Mouse (Mus musculus) forebrain, embryonic 14.5 days (tissue): ENCODE results near the gene Mgat3. TPM values are rescaled to one million over a fixed set of nuclear protein-coding genes. Genes with fewer than 3 reads are reported as not detected.

Experiments
- ATAC-seq: fragments of 200-750 bp; cut with Nextera tagmentation; 2 replicates; pipeline ENCODE4 v1.8.0; 2017; ENCODE audit warnings: mild to moderate bottlenecking, moderate library complexity
- DNase-seq: peaks from one replicate; pipeline ENCODE4 v3.0.0-alpha.2; 2015; ENCODE audit warnings: low spot score
- H3K27ac ChIP-seq: fragments of 300-500 bp; sonication (generic); 2 replicates; pipeline ENCODE4 v1.5.1; 2014; ENCODE audit warnings: low read depth, mild to moderate bottlenecking, control low read depth, low read length, moderate library complexity
- H3K27me3 ChIP-seq: fragments of 300-500 bp; sonication (generic); replicated peaks from 2 replicates; pipeline ENCODE4 v1.6.1; 2014; ENCODE audit warnings: low read length, control low read depth, mixed read lengths; ENCODE audit not compliant: control insufficient read depth, insufficient read depth
- H3K36me3 ChIP-seq: fragments of 300-500 bp; sonication (generic); 2 replicates; pipeline ENCODE4 v1.6.1; 2014; ENCODE audit warnings: low read length, control low read depth; ENCODE audit not compliant: control insufficient read depth, insufficient read depth
- H3K4me1 ChIP-seq: fragments of 300-500 bp; sonication (generic); 2 replicates; pipeline ENCODE4 v1.6.1; 2014; ENCODE audit warnings: antibody characterized with exemption, low read length, control low read depth; ENCODE audit not compliant: control insufficient read depth, insufficient read depth
- H3K4me2 ChIP-seq: fragments of 300-500 bp; sonication (generic); 2 replicates; pipeline ENCODE4 v1.6.1; 2014; ENCODE audit warnings: mild to moderate bottlenecking, control low read depth, low read length
- H3K4me3 ChIP-seq: fragments of 300-500 bp; sonication (generic); 2 replicates; pipeline ENCODE4 v1.5.1; 2014; ENCODE audit warnings: low read depth, low read length, control low read depth
- H3K9ac ChIP-seq: fragments of 300-500 bp; sonication (generic); 2 replicates; pipeline ENCODE4 v1.6.1; 2014; ENCODE audit warnings: mild to moderate bottlenecking, low read length, control low read depth, moderate library complexity
- H3K9me3 ChIP-seq: fragments of 300-500 bp; sonication (generic); replicated peaks from 2 replicates; pipeline ENCODE4 v1.6.1; 2016; ENCODE audit warnings: low read length, control low read depth, mixed read lengths; ENCODE audit not compliant: control insufficient read depth
- WGBS: fragments of 180-500 bp; shearing (Covaris S2); extraction: QIAGEN DNeasy Blood & Tissue Kit; methylation state at CpG from one replicate; pipeline ENCODE4 v1.1.7; 2014; 5-methylcytosine and 5-hydroxymethylcytosine counted together
- polyA plus RNA-seq: library from polyadenylated mRNA; unstranded; fragments of >200 nt; fragmentation: Nextera tagmentation; extraction: Ambion mirVana; gene quantifications from 2 replicates; pipeline ENCODE4 v1.2.1, GENCODE M21; 2014

The Mgat3 gene
- polyA plus RNA-seq, 1 experiment from 2014 or later, result 11.7 TPM

DNA sequence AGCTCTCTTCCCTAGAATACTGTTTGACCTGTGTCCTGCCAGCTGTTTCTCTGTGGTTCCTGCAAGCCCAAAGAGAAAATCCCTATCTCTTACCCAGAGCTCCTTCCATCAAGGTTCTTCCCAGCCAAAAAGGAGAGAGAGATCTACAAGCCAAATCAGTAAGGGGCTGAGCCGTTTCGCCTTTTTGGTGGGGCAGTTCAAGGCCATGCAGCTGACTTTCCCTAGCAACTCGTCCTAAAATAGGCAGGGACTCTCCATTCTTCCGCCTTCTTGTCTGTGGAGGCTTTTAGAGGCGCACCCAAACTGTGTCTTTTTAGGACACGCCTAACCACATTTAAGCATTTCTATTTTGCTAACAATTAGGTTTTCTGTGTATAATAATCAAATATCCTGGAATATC is 29.8 kb upstream of the Mgat3 start:
- 89% methylated on average over 6 of the region's 6 CpGs for WGBS
- Histone ChIP-seq H3K27me3 (no peaks in the 10 kb centered on the region), H3K4me1 (no peaks in the 10 kb centered on the region), H3K9ac (no peak overlapping the region), H3K36me3 (peaks cover 36% of the 10 kb centered on the region), H3K4me3 (no peak overlapping the region), H3K27ac (no peak overlapping the region), H3K9me3 (0 out of 2 replicates have a peak, but pooled peaks cover 3% of the 10 kb centered on the region), H3K4me2 (no peak overlapping the region)
- DNase-seq (no peak), ATAC-seq (no peak)

DNA sequence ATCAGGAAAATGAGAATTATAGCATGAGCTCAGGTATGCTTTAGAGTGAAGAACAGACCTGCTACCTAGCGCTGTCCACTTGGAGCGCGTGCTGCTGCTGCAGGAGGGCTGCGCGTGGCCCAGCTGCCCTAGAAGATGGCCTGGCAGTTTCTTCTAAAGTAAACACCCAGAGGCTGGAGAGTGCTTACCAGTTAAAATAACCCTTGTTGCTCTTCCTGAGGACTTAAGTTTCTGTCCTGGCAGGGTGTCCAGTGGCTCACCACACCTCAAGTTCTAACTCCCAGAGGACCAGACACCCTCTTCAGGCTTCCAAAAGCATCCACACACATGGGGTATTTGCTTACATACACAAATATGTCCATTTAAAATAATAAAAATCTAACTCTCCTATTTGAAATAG is 28.1 kb upstream of the Mgat3 start:
- H3K4me1 ChIP-seq, result no peaks in the 10 kb centered on the region
- H3K27ac ChIP-seq, result no peak overlapping the region
- 0 out of 2 replicates have a peak, but pooled peaks cover 3% of the 10 kb centered on the region for H3K9me3 ChIP-seq
- WGBS, result 97% methylated on average over 5 of the region's 5 CpGs
- no peak overlapping the region for H3K4me3 ChIP-seq
- H3K36me3 ChIP-seq, result peaks cover 51% of the 10 kb centered on the region
- H3K4me2 ChIP-seq, result no peak overlapping the region
- DNase-seq (no peak), ATAC-seq (no peak)
- no peak overlapping the region for H3K9ac ChIP-seq
- no peaks in the 10 kb centered on the region for H3K27me3 ChIP-seq

DNA sequence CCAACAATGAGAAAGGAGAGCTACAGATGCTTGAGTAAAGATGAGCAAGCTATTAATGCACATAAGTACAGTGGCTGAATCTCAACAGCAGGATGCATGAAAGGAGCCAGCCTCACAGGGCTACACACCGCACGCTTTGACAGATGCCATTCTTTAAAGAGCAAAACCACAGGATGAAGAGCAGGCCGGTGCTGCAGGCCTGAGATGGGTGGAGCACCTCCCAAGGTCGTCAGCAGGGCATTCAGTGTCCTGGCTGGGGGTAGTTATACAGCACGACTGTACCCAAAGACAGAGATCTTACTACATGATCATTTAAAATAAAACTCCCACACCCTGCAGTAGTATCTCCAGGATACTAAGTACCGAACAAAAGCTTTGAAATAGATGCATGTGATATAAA is 27.4 kb upstream of the Mgat3 start:
- no peak overlapping the region for H3K9ac ChIP-seq
- 76% methylated on average over 6 of the region's 6 CpGs for WGBS
- peaks cover 52% of the 10 kb centered on the region for H3K36me3 ChIP-seq
- no peak overlapping the region for H3K4me2 ChIP-seq
- no peaks in the 10 kb centered on the region for H3K27me3 ChIP-seq
- ATAC-seq (no peak), DNase-seq (no peak)
- no peak overlapping the region for H3K4me3 ChIP-seq
- 0 out of 2 replicates have a peak, but pooled peaks cover 3% of the 10 kb centered on the region for H3K9me3 ChIP-seq
- no peak overlapping the region for H3K27ac ChIP-seq
- no peaks in the 10 kb centered on the region for H3K4me1 ChIP-seq

DNA sequence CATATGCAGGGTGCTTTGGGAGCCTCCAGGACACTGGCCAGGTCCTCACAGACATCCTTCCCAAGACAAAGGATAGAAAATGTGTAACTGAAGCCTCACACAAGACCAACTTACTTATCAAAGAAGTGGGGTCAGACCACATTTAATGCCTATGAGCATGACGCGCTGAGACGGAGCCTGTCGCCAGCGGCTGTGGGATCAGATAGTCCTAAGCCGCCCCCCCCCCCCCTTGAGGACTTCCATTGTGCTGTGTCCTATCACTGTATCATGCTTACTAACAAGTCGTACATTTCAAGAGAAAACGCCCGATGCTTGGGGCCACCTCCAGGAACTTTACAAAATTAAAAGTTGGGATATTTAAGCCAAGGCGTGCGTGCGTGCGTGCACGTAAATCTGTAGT is 26.4 kb upstream of the Mgat3 start:
- WGBS, result 89% methylated on average over 14 of the region's 14 CpGs
- ATAC-seq, result no peak
- no peaks in the 10 kb centered on the region for H3K27me3 ChIP-seq
- H3K4me3 ChIP-seq, result no peak overlapping the region
- no peak overlapping the region for H3K9ac ChIP-seq
- no peak for DNase-seq
- no peaks in the 10 kb centered on the region for H3K4me1 ChIP-seq
- H3K4me2 ChIP-seq, result no peak overlapping the region
- 0 out of 2 replicates have a peak, but pooled peaks cover 1% of the 10 kb centered on the region for H3K9me3 ChIP-seq
- peaks cover 53% of the 10 kb centered on the region for H3K36me3 ChIP-seq
- H3K27ac ChIP-seq, result no peak overlapping the region

DNA sequence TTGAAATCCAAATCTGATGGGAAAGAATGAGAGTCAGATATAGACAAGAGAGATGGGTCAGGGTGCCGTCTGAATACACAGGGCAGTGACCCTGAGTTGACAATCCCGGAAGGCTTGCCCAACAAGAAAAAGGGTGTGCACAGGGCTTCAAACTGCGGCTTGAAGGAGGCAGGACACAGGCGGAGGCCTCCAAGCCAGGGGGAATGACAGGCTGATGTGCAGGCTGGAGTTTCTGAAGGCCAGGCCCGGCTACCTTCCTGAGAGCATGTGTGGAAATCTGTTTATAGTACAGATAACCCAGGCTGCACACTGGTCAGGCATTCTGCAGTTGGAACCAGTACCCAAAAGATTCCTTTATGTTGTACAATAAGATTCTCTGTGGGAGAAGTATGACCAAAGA is 26.0 kb upstream of the Mgat3 start:
- 86% methylated on average over 5 of the region's 5 CpGs for WGBS
- no peak overlapping the region for H3K27ac ChIP-seq

DNA sequence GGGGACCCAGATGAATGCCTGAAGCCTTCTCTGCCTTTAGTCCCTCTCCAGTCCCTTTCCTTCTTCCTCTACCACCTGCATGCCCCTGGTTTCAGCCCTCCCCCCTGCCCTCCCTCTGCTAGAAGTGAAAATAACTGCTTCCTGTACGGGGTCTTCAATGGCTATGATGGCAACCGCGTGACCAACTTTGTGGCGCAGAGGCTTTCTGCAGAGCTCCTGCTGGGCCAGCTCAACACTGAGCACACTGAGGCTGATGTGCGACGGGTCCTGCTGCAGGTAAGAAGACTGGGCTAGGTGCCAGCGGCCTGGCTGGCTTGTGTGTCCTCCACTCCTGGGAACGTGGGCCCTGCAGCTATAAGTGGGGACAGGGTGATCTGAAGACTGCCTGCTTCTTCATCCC is 25.0 kb upstream of the Mgat3 start:
- no peak overlapping the region for H3K27ac ChIP-seq
- no peak for DNase-seq
- H3K4me3 ChIP-seq, result no peak overlapping the region
- no peaks in the 10 kb centered on the region for H3K9me3 ChIP-seq
- no peak overlapping the region for H3K4me2 ChIP-seq
- no peaks in the 10 kb centered on the region for H3K4me1 ChIP-seq
- H3K27me3 ChIP-seq, result no peaks in the 10 kb centered on the region
- no peak overlapping the region for H3K9ac ChIP-seq
- no peak for ATAC-seq
- peaks cover 62% of the 10 kb centered on the region for H3K36me3 ChIP-seq
- WGBS, result 79% methylated on average over 8 of the region's 8 CpGs

More for the DNA sequence above, 26.0 kb upstream of the Mgat3 start:
- Histone ChIP-seq H3K27me3 (no peaks in the 10 kb centered on the region), H3K9me3 (no peaks in the 10 kb centered on the region), H3K4me1 (no peaks in the 10 kb centered on the region), H3K9ac (no peak overlapping the region), H3K4me3 (no peak overlapping the region), H3K4me2 (no peak overlapping the region), H3K36me3 (peaks cover 56% of the 10 kb centered on the region)
- no peak for DNase-seq
- no peak for ATAC-seq

DNA sequence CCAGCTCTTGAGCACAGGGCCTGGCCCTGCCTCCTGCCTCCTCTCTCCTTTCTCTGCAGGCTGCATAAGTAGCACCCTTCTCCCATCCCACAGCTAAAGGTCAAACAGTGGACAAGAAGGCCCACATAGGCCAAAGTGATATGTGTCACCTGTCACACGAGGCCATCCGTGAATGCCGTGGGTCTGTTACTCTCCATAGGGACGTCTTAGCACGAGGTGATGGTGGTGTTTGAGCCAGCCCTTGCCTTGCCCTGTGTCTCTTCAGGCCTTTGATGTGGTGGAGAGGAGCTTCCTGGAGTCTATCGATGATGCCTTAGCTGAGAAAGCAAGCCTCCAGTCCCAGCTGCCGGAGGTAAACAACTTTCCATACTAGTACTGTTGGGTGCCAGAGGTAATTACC is 24.0 kb upstream of the Mgat3 start:
- Histone ChIP-seq H3K9me3 (no peaks in the 10 kb centered on the region), H3K27me3 (no peaks in the 10 kb centered on the region), H3K4me2 (no peak overlapping the region), H3K9ac (no peak overlapping the region), H3K4me3 (no peak overlapping the region), H3K4me1 (no peaks in the 10 kb centered on the region), H3K36me3 (peaks cover 66% of the 10 kb centered on the region), H3K27ac (no peak overlapping the region)
- WGBS, result 93% methylated on average over 7 of the region's 7 CpGs
- no peak for DNase-seq
- ATAC-seq, result no peak

DNA sequence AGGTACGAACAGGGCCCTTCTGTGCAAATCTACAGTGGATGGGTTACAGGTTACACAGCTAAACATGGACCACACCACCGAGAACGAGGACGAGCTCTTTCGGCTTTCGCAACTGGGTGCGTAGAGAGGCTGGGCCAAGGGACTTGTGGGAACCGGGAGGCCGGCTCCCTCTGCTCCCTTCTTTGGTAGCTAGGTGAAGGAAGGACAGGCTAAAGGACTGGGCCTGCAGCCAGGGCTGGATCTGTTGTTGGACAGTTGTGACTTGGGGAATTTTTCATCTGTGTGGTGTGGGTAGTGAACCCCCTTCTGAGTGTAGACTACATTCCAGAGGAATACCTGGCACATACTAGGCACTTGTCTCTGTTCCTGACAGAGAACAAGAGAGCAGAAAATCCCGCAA is 20.9 kb upstream of the Mgat3 start:
- H3K4me3 ChIP-seq, result no peak overlapping the region
- H3K4me2 ChIP-seq, result no peak overlapping the region
- H3K27me3 ChIP-seq, result no peaks in the 10 kb centered on the region
- H3K9ac ChIP-seq, result no peak overlapping the region
- H3K9me3 ChIP-seq, result no peaks in the 10 kb centered on the region
- WGBS, result 92% methylated on average over 10 of the region's 10 CpGs
- no peak overlapping the region for H3K27ac ChIP-seq
- ATAC-seq (no peak), DNase-seq (no peak)
- H3K36me3 ChIP-seq, result peaks cover 93% of the 10 kb centered on the region
- no peaks in the 10 kb centered on the region for H3K4me1 ChIP-seq

DNA sequence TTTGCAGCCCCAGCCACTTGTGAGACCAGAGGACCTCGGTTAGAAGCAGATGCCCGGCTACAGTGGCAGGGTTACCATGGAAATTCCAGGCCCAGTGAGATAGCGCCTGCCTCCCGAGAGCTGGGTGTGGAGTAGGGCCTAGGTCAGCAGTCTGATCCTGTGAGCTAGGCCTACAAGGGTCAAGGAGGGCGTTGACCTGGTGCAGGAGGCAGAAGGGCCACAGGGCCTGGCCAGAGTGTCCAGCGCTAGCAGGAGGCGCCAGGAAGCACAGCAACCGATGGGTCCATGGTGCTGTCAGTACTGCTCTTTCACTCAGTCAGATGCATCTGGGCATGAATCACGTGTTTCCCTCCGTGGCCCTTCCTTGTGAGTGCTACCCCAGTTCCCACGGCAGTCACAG is 19.8 kb upstream of the Mgat3 start:
- H3K9me3 ChIP-seq, result no peaks in the 10 kb centered on the region
- no peaks in the 10 kb centered on the region for H3K4me1 ChIP-seq
- no peaks in the 10 kb centered on the region for H3K27me3 ChIP-seq
- H3K27ac ChIP-seq, result no peak overlapping the region
- peaks cover 96% of the 10 kb centered on the region for H3K36me3 ChIP-seq
- no peak overlapping the region for H3K4me3 ChIP-seq
- WGBS, result 85% methylated on average over 11 of the region's 11 CpGs
- DNase-seq (no peak), ATAC-seq (no peak)
- H3K9ac ChIP-seq, result no peak overlapping the region
- no peak overlapping the region for H3K4me2 ChIP-seq
